Mouse (Mus musculus) bone marrow macrophage, adult 2 months (primary cell): ENCODE data around the gene Ppp6r2.

Experiments used
- CTCF ChIP-seq: IDR thresholded peaks from 2 replicates; pipeline ENCODE4 v1.5.1; 2012; ENCODE audit warnings: low read depth, mild to moderate bottlenecking, low read length, moderate library complexity
- POLR2A ChIP-seq: IDR thresholded peaks from 2 replicates; pipeline ENCODE4 v1.6.1; 2012; ENCODE audit warnings: mild to moderate bottlenecking, low read depth, low read length, borderline replicate concordance

- no peak for TF ChIP-seq POLR2A
- no peak for TF ChIP-seq CTCF
Measured at GRCm38 (mm10) chr15:89241025-89241424, 29.7 kb downstream of the Ppp6r2 start.
